Mouse (Mus musculus) central nervous system, embryonic 14 days (tissue): ENCODE data around the gene Atg16l1. TPM values are rescaled to one million over a fixed set of nuclear protein-coding genes. Genes with fewer than 3 reads are reported as not detected.

Experiments used
- polyA plus RNA-seq: library from polyadenylated mRNA; depleted of rRNA; stranded (reverse); fragments of >200 nt; gene quantifications from 2 replicates; pipeline ENCODE4 v1.2.3, GENCODE M21; 2012; rRNA removed

Gene Atg16l1
- 82.2 and 83.4 TPM in 2 replicates for polyA plus RNA-seq

GRCm38 (mm10) chr1:87755641-87756470, at the start of gene Atg16l1:
Gene Atg16l1 (plus strand): TSS chr1:87755870.

GRCm38 (mm10) chr1:87803576-87803975, 47.9 kb downstream of the Atg16l1 start, which contains the start of gene Sag:
Gene Sag (plus strand): TSS chr1:87803680.

Other genes with a start within 250 kb of the Atg16l1 start
- gene Neu2, start 246.0 kb upstream of the Atg16l1 start, polyA plus RNA-seq = 0.18 and 0.23 TPM in 2 replicates
- 8.1 and 8.4 TPM in 2 replicates for gene Ngef, start 182.0 kb upstream of the Atg16l1 start, polyA plus RNA-seq
- 4.2 and 5.9 TPM in 2 replicates for gene Inpp5d, start 135.6 kb upstream of the Atg16l1 start, polyA plus RNA-seq
- 0.66 and 1.1 TPM in 2 replicates for gene Sag, start 47.8 kb downstream of the Atg16l1 start, polyA plus RNA-seq
- 50.3 and 53.0 TPM in 2 replicates for gene Dgkd, start 97.4 kb downstream of the Atg16l1 start, polyA plus RNA-seq